Mouse (Mus musculus) forebrain, embryonic 15.5 days (tissue): Measurements from ENCODE around the gene Thap7. TPM values are rescaled to one million over a fixed set of nuclear protein-coding genes. Genes with fewer than 3 reads are reported as not detected.
A peak's percentile ranks its signal among the peaks of the same experiment; 100 is the strongest.
"Not testable (repeated sequence)": the region's sequence is repeated elsewhere in the genome, so short reads cannot be mapped to it uniquely, and the experiment has no call there.

Source experiments
- ATAC-seq: fragments of 200-750 bp; cut with Nextera tagmentation; replicated peaks from 2 replicates; pipeline ENCODE4 v1.8.0; 2017; ENCODE audit warnings: mild to moderate bottlenecking, moderate TSS enrichment, moderate library complexity
- H3K27ac ChIP-seq: fragments of 300-500 bp; sonication (generic); replicated peaks from 2 replicates; pipeline ENCODE4 v1.5.1; 2015; ENCODE audit warnings: mild to moderate bottlenecking, inconsistent platforms
- H3K27me3 ChIP-seq: fragments of 300-500 bp; sonication (generic); 2 replicates; pipeline ENCODE4 v1.6.1; 2015; ENCODE audit warnings: inconsistent platforms
- H3K36me3 ChIP-seq: fragments of 300-500 bp; sonication (generic); 2 replicates; pipeline ENCODE4 v1.6.1; 2015; ENCODE audit warnings: mild to moderate bottlenecking, inconsistent platforms
- H3K4me1 ChIP-seq: fragments of 300-500 bp; sonication (generic); 2 replicates; pipeline ENCODE4 v1.6.1; 2015; ENCODE audit warnings: inconsistent platforms
- H3K4me2 ChIP-seq: fragments of 300-500 bp; sonication (generic); replicated peaks from 2 replicates; pipeline ENCODE4 v1.6.1; 2015; ENCODE audit warnings: mild to moderate bottlenecking, inconsistent platforms
- H3K4me3 ChIP-seq: fragments of 300-500 bp; sonication (generic); 2 replicates; pipeline ENCODE4 v1.5.1; 2015; ENCODE audit warnings: mild to moderate bottlenecking, inconsistent platforms
- H3K9ac ChIP-seq: fragments of 300-500 bp; sonication (generic); replicated peaks from 2 replicates; pipeline ENCODE4 v1.6.1; 2015; ENCODE audit warnings: mild to moderate bottlenecking, inconsistent platforms
- H3K9me3 ChIP-seq: fragments of 300-500 bp; sonication (generic); 2 replicates; pipeline ENCODE4 v1.6.1; 2016; ENCODE audit warnings: inconsistent platforms
- WGBS: fragments of 180-500 bp; shearing (Covaris S2); methylation state at CpG from one replicate; pipeline ENCODE4 v1.1.7; 2015; ENCODE audit warnings: mixed read lengths; 5-methylcytosine and 5-hydroxymethylcytosine counted together
- polyA plus RNA-seq: library from polyadenylated mRNA; unstranded; fragments of >200 nt; fragmentation: Nextera tagmentation; extraction: Ambion mirVana; gene quantifications from 2 replicates; pipeline ENCODE4 v1.2.1, GENCODE M21; 2015

Thap7 gene
- polyA plus RNA-seq, 1 experiment from 2014 or later: 65.8 TPM

- Histone ChIP-seq H3K4me3 (no peak overlapping the region), H3K27me3 (no peaks in the 10 kb centered on the region; the same call in 1 of the 2 replicates), H3K9ac (no peak overlapping the region), H3K36me3 (no peaks in the 10 kb centered on the region), H3K4me2 (no peak overlapping the region), H3K27ac (no peak overlapping the region), H3K9me3 (no peaks in the 10 kb centered on the region), H3K4me1 (peaks cover 34% of the 10 kb centered on the region)
- WGBS: 0% methylated on average over 5 of the region's 5 CpGs
- ATAC-seq: peak; percentile 15; the same call in 1 of the 2 replicates
These were observed 27.1 kb upstream of the Thap7 start for GRCm38 (mm10) chr16:17557947-17558480.

GRCm38 (mm10) chr16:17556907-17557306 lies 26.0 kb upstream of the Thap7 start:
- ATAC-seq: no peak
- no peaks in the 10 kb centered on the region for H3K36me3 ChIP-seq
- 68% methylated on average over 4 of the region's 4 CpGs for WGBS
- peaks cover 31% of the 10 kb centered on the region for H3K4me1 ChIP-seq
- no peak overlapping the region for H3K9ac ChIP-seq
- H3K4me3 ChIP-seq: no peak overlapping the region
- no peak overlapping the region for H3K4me2 ChIP-seq
- H3K27ac ChIP-seq: no peak overlapping the region
- H3K27me3 ChIP-seq: no peaks in the 10 kb centered on the region; the same call in 1 of the 2 replicates
- no peaks in the 10 kb centered on the region for H3K9me3 ChIP-seq

- no peak overlapping the region for H3K27ac ChIP-seq
- 84% methylated on average over 4 of the region's 4 CpGs for WGBS
- no peak overlapping the region for H3K9ac ChIP-seq
- no peaks in the 10 kb centered on the region for H3K9me3 ChIP-seq
- H3K36me3 ChIP-seq: no peaks in the 10 kb centered on the region
- H3K4me3 ChIP-seq: no peak overlapping the region
- no peaks in the 10 kb centered on the region; the same call in 1 of the 2 replicates for H3K27me3 ChIP-seq
- H3K4me2 ChIP-seq: no peak overlapping the region
- no peak for ATAC-seq
- H3K4me1 ChIP-seq: peaks cover 30% of the 10 kb centered on the region
These were observed 25.2 kb upstream of the Thap7 start for GRCm38 (mm10) chr16:17556180-17556579.

- not testable (repeated sequence) for H3K9ac ChIP-seq, H3K9me3 ChIP-seq, H3K4me3 ChIP-seq, ATAC-seq, H3K27ac ChIP-seq, H3K36me3 ChIP-seq, H3K27me3 ChIP-seq
- WGBS: 9% methylated on average over 4 of the region's 4 CpGs
- H3K4me1 ChIP-seq: peaks cover 24% of the 10 kb centered on the region
- H3K4me2 ChIP-seq: peak overlapping the region; percentile 35; the same call in 1 of the 2 replicates
These were observed 23.8 kb upstream of the Thap7 start for GRCm38 (mm10) chr16:17554702-17555101.

GRCm38 (mm10) chr16:17553910-17554685 lies 23.2 kb upstream of the Thap7 start:
- peak; percentile 80 for ATAC-seq
- Histone ChIP-seq H3K27me3 (no peaks in the 10 kb centered on the region), H3K27ac (no peak overlapping the region), H3K4me1 (peaks cover 24% of the 10 kb centered on the region), H3K36me3 (no peaks in the 10 kb centered on the region), H3K4me2 (peak overlapping the region; percentile 35), H3K9ac (no peak overlapping the region; the same call in 1 of the 2 replicates), H3K9me3 (no peaks in the 10 kb centered on the region), H3K4me3 (peak overlapping the region; percentile 11)
- 5% methylated on average over 18 of the region's 18 CpGs for WGBS

GRCm38 (mm10) chr16:17552837-17553236 lies 21.9 kb upstream of the Thap7 start:
- Histone ChIP-seq H3K27me3 (no peaks in the 10 kb centered on the region), H3K9ac (no peak overlapping the region), H3K4me1 (peaks cover 14% of the 10 kb centered on the region), H3K4me3 (no peak overlapping the region), H3K27ac (no peak overlapping the region), H3K4me2 (no peak overlapping the region), H3K36me3 (no peaks in the 10 kb centered on the region), H3K9me3 (no peaks in the 10 kb centered on the region)
- ATAC-seq: no peak
- 86% methylated on average over 7 of the region's 7 CpGs for WGBS

GRCm38 (mm10) chr16:17542632-17543031 lies 11.7 kb upstream of the Thap7 start:
- ATAC-seq: no peak
- H3K4me1 ChIP-seq: no peaks in the 10 kb centered on the region
- H3K36me3 ChIP-seq: no peaks in the 10 kb centered on the region
- no peak overlapping the region for H3K9ac ChIP-seq
- no peak overlapping the region for H3K27ac ChIP-seq
- H3K4me3 ChIP-seq: no peak overlapping the region
- no peak overlapping the region for H3K4me2 ChIP-seq
- H3K9me3 ChIP-seq: no peaks in the 10 kb centered on the region
- H3K27me3 ChIP-seq: 0 out of 2 replicates have a peak, but pooled peaks cover 3% of the 10 kb centered on the region
- WGBS: 88% methylated on average over 2 of the region's 2 CpGs

GRCm38 (mm10) chr16:17536584-17536983 lies 5.6 kb upstream of the Thap7 start:
- Histone ChIP-seq H3K9me3 (no peaks in the 10 kb centered on the region), H3K9ac (no peak overlapping the region), H3K4me2 (no peak overlapping the region), H3K36me3 (no peaks in the 10 kb centered on the region), H3K4me1 (peaks cover 6% of the 10 kb centered on the region), H3K27ac (no peak overlapping the region), H3K27me3 (no peaks in the 10 kb centered on the region), H3K4me3 (no peak overlapping the region)
- ATAC-seq: no peak
- whole genome bisulfite sequencing: 95% methylated on average over 3 of the region's 3 CpGs

- H3K27me3 ChIP-seq: no peaks in the 10 kb centered on the region
- H3K27ac ChIP-seq: no peak overlapping the region
- peaks cover 20% of the 10 kb centered on the region for H3K4me1 ChIP-seq
- H3K4me2 ChIP-seq: no peak overlapping the region
- H3K4me3 ChIP-seq: no peak overlapping the region
- H3K9me3 ChIP-seq: no peaks in the 10 kb centered on the region
- WGBS: 70% methylated on average over 14 of the region's 14 CpGs
- ATAC-seq: no peak
- H3K36me3 ChIP-seq: peaks cover 10% of the 10 kb centered on the region
- H3K9ac ChIP-seq: no peak overlapping the region
These were observed 1.9 kb upstream of the Thap7 start for GRCm38 (mm10) chr16:17532676-17533329.

GRCm38 (mm10) chr16:17532271-17532670 lies 1.3 kb upstream of the Thap7 start:
- H3K9me3 ChIP-seq: no peaks in the 10 kb centered on the region
- H3K4me2 ChIP-seq: no peak overlapping the region
- ATAC-seq: no peak
- no peak overlapping the region for H3K27ac ChIP-seq
- no peak overlapping the region for H3K9ac ChIP-seq
- peaks cover 15% of the 10 kb centered on the region for H3K36me3 ChIP-seq
- no peak overlapping the region for H3K4me3 ChIP-seq
- 56% methylated on average over 4 of the region's 4 CpGs for WGBS
- H3K4me1 ChIP-seq: peaks cover 20% of the 10 kb centered on the region
- no peaks in the 10 kb centered on the region for H3K27me3 ChIP-seq

- peak; percentile 7 for ATAC-seq
- H3K4me3 ChIP-seq: peak overlapping the region; percentile 85
- WGBS: 15% methylated on average over 17 of the region's 17 CpGs
- H3K4me2 ChIP-seq: peak overlapping the region; percentile 71
- no peaks in the 10 kb centered on the region for H3K27me3 ChIP-seq
- no peaks in the 10 kb centered on the region for H3K9me3 ChIP-seq
- H3K4me1 ChIP-seq: peaks cover 20% of the 10 kb centered on the region
- peak overlapping the region; percentile 82 for H3K9ac ChIP-seq
- peaks cover 37% of the 10 kb centered on the region for H3K36me3 ChIP-seq
- H3K27ac ChIP-seq: peak overlapping the region; percentile 99
These were observed 852 bp downstream of the Thap7 start for GRCm38 (mm10) chr16:17529981-17530586.

- H3K4me2 ChIP-seq: no peak overlapping the region
- peaks cover 20% of the 10 kb centered on the region for H3K4me1 ChIP-seq
- H3K9me3 ChIP-seq: no peaks in the 10 kb centered on the region
- H3K27me3 ChIP-seq: no peaks in the 10 kb centered on the region
- H3K9ac ChIP-seq: no peak overlapping the region
- WGBS: 84% methylated on average over 13 of the region's 13 CpGs
- no peak overlapping the region for H3K27ac ChIP-seq
- H3K4me3 ChIP-seq: no peak overlapping the region
- H3K36me3 ChIP-seq: peaks cover 52% of the 10 kb centered on the region
- ATAC-seq: no peak
These were observed 2.7 kb downstream of the Thap7 start for GRCm38 (mm10) chr16:17528276-17528675.
